Mouse (Mus musculus) liver, postnatal 0 days (tissue): ENCODE results near the gene 2410137M14Rik.

ENCODE experiments used
- CTCF ChIP-seq: sonication (generic); IDR thresholded peaks from 2 replicates; pipeline ENCODE4 v1.5.1; 2016; ENCODE audit warnings: antibody characterized with exemption, low read depth
- EP300 ChIP-seq: IDR thresholded peaks from 2 replicates; pipeline ENCODE4 v1.6.1; 2016; ENCODE audit warnings: antibody characterized with exemption, low read depth, mild to moderate bottlenecking

DNA sequence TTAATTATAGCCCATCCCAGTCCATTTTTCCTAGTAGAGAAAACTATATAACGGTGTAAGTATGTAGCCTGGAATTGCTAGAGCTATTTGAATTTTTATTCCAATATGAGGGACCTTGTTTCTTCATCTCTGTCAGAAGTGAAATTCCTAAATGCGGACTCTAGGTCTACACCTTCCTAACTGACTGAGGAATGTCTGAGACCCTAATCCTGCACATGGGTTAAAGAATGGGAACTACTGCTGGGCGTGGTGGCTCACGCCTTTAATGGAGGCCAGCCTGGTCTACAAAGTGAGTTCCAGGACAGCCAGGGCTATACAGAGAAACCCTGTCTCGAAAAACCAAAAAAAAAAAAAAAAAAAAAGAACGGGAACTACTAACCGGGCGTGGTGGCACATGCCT lies 48.1 kb upstream of the 2410137M14Rik start:
- TF ChIP-seq EP300 = no peak
- TF ChIP-seq CTCF = no peak
